Mouse (Mus musculus): Measurements from ENCODE around the gene Fsd2.

The Fsd2 gene

GRCm38 (mm10) chr7:81571941-81572441 lies 5.2 kb upstream of the Fsd2 start:
- DNase-seq, result no peak

GRCm38 (mm10) chr7:81571108-81571940 lies 4.6 kb upstream of the Fsd2 start, which contains the start of gene Whamm:
Whamm (plus strand) TSS chr7:81571266.
- DNase-seq, result peak; percentile 89

- DNase-seq, result no peak
Observed at GRCm38 (mm10) chr7:81570752-81571107, 4.0 kb upstream of the Fsd2 start.

GRCm38 (mm10) chr7:81570271-81570670 lies 3.5 kb upstream of the Fsd2 start:
- DNase-seq, result no peak

GRCm38 (mm10) chr7:81569851-81570250 lies 3.1 kb upstream of the Fsd2 start:
- DNase-seq, result no peak

GRCm38 (mm10) chr7:81567396-81567795 lies 652 bp upstream of the Fsd2 start:
- no peak for DNase-seq

- DNase-seq, result no peak
Observed at GRCm38 (mm10) chr7:81566332-81566731, 412 bp downstream of the Fsd2 start.

- DNase-seq, result peak; percentile 27 to 41
Observed at GRCm38 (mm10) chr7:81565381-81566055, 1.2 kb downstream of the Fsd2 start.

- DNase-seq, result no peak
Observed at GRCm38 (mm10) chr7:81564766-81565165, 2.0 kb downstream of the Fsd2 start.

GRCm38 (mm10) chr7:81563506-81564015 lies 3.2 kb downstream of the Fsd2 start:
- DNase-seq, result no peak

GRCm38 (mm10) chr7:81561211-81561610 lies 5.5 kb downstream of the Fsd2 start:
- no peak for DNase-seq

- DNase-seq, result no peak
Observed at GRCm38 (mm10) chr7:81560101-81561049, 6.4 kb downstream of the Fsd2 start.

GRCm38 (mm10) chr7:81559231-81559980 lies 7.3 kb downstream of the Fsd2 start:
- DNase-seq, result no peak

GRCm38 (mm10) chr7:81557985-81558360 lies 8.8 kb downstream of the Fsd2 start:
- DNase-seq, result no peak

- DNase-seq, result no peak
Observed at GRCm38 (mm10) chr7:81557252-81557984, 9.3 kb downstream of the Fsd2 start.

- DNase-seq, result no peak
Observed at GRCm38 (mm10) chr7:81556839-81557238, 9.9 kb downstream of the Fsd2 start.

- no peak for DNase-seq
Observed at GRCm38 (mm10) chr7:81554369-81554768, 12.4 kb downstream of the Fsd2 start.

GRCm38 (mm10) chr7:81553589-81553988 lies 13.2 kb downstream of the Fsd2 start:
- no peak for DNase-seq

- DNase-seq, result no peak
Observed at GRCm38 (mm10) chr7:81548864-81549263, 17.9 kb downstream of the Fsd2 start.

- DNase-seq, result no peak
Observed at GRCm38 (mm10) chr7:81542934-81543333, 23.8 kb downstream of the Fsd2 start.

- DNase-seq, result peak; percentile 17 to 41
Observed at GRCm38 (mm10) chr7:81541924-81542524, 24.7 kb downstream of the Fsd2 start.

All from cerebellum, postnatal 36 days (tissue).